Mouse (Mus musculus) left cerebral cortex, adult 2 months (tissue): ENCODE measurements at regions not wholly inside any gene's neighbourhood (a gene's known extent, or its start where the extent isn't known, plus 50 kb on each side); places are given as distances from the start of the nearest gene placed in this dataset.
A peak's percentile ranks its signal among the peaks of the same experiment; 100 is the strongest.

ENCODE experiments used
- DNase-seq, 2 experiments: peaks; one replicate each; pipeline ENCODE4 v3.0.0; 2021 to 2022; ENCODE audit warnings: low spot score in 2 of 2, mixed read lengths in 1 of 2; ENCODE audit errors: extremely low spot score in 1 of 2
- H3K27ac ChIP-seq: fragments of 200-600 bp; 2 replicates; pipeline ENCODE4 v1.8.1; 2022
- H3K4me3 ChIP-seq: fragments of 200-600 bp; 2 replicates; pipeline ENCODE4 v1.8.1; 2022
- CTCF ChIP-seq: fragments of 200-600 bp; IDR thresholded peaks from 2 replicates; pipeline ENCODE4 v1.8.1; 2022; ENCODE audit warnings: antibody characterized with exemption, mild to moderate bottlenecking, moderate library complexity
- intact Hi-C: fragments of 180-260 bp; cut with DNase I; formaldehyde crosslinking; loops from one replicate; pipeline ENCODE4 v1.15.1; 2025

DNA sequence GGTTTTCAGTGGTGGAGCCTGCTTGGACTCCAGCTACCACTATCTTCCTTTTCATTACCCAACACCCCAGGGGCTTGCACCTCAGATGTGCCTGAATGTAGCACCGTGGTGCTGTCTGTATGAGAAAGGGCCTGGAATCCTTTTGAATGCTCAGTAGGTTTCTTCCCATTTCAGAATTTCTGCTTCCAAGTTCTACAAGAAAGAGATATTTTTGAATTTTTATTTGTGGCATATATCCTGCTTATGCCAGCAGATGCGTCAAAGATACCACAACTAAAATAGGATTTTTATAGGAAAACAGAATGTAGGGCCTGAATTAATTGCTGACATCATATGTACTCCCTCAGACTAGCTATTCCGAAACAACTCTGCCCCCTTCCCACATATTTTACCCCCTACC lies 2286.9 kb upstream of the Gm7489 start:
- no peak for DNase-seq
- peak overlapping the region; percentile 57 for H3K27ac ChIP-seq
- no peak for TF ChIP-seq CTCF
- H3K4me3 ChIP-seq, result no peak overlapping the region
- intact Hi-C loops, result loop anchor here (5.0 kb wide), 2 partner anchors 126 to 206 kb away; no protein-coding TSS in a partner anchor

DNA sequence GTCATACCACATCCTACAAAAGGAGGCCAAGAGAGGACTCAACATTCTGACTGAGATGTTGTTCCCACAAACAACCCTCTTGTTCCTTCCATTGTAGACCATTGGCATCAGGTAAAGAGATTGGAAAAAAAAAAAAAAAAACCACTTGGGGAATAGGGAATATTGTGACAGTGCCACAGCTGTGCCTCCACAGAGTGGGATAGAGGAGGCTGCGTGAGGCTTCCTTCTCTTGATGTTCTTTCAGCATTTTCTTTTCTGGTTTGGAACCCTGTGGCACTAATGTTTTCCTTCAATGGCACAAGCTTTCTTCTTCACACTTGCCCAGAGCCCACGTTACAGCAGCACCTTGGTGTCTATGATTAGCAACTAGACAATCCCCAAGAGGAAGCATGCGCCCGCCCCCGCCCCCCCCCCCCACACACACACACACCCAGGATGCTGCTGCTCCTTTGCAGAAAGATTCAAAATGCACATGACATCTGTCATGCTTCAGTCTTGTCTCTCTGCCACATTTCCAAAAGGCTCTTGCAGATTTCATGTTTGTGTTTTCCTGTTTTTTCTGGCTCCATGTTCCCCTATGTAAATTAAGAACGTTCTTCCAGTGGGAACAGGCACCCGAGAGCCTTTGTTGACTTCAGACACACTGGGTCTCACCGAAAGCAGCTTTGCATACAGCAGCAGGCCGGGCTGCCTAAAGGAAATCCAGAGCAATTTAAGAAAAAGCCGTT lies 2283.4 kb upstream of the Gm7489 start:
- intact Hi-C loops, result loop anchor here (5.0 kb wide), 1 partner anchor 394 kb away; no protein-coding TSS in a partner anchor
- DNase-seq, result no peak
- Histone ChIP-seq H3K27ac (no peak overlapping the region), H3K4me3 (no peak overlapping the region)
- no peak for TF ChIP-seq CTCF

DNA sequence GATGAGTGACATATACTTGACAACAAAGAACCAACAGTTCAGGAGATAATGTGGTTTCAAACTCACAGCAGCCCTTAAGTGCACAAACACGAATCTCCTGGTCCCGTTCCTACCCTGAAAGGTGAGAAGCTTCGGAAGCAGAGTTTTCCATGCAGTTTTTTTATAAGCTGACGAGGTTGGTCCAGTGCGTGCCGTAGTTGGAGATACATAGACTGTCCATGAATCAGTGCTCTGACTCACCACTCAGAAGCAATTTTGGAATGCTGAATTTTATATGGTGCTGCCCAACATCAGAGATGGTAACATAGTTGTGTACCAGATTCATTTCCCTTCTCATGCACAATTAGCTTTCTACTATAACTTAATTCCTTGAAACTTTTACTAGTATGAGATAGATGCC lies 2263.3 kb upstream of the Gm7489 start:
- no peak for DNase-seq
- TF ChIP-seq CTCF, result no peak
- intact Hi-C loops, result no loop called here

DNA sequence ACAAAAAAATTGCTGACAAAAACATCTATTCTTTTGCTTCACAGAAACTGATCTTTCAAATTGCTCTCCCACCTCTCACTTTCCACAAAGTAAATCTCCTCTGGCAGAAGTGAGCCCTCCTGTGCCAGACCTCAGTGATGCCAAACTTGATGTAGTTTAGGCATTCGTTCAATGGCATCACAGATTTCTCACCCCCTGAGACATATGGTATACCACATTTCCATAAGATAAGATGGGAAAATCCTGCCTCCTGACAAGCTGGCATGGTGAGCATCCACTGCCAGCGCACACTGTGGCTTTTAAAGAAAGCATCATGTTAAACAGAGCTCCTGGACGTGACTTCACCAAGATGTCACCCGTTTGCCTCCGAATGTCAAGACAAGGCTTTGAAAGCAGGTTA lies 2257.2 kb upstream of the Gm7489 start:
- no peak for DNase-seq
- Histone ChIP-seq H3K4me3 (no peak overlapping the region), H3K27ac (no peak overlapping the region)
- TF ChIP-seq CTCF, result no peak
- intact Hi-C loops, result no loop called here

More for the DNA sequence above, 2263.3 kb upstream of the Gm7489 start:
- no peak overlapping the region for H3K4me3 ChIP-seq
- H3K27ac ChIP-seq, result no peak overlapping the region

DNA sequence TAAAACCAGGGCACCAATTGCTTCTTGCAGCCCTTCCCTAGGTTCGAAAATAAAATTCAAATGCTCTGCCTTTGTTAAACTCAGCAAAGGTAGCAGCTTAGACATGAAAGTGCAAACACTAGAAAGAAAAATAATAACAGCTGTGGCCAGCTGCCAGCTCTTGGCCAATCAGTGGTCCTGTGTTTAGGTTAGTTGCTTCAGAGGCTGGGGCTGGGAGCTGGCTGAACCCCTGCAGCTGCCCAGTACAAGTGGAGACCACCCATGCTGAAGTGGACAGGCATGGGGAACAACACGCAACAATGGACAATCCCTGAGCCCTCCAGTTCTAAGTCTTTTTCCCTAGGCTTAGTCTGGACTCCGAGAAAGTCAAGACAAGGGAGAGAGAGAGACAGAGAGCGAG lies 2256.2 kb upstream of the Gm7489 start:
- no peak for TF ChIP-seq CTCF
- Histone ChIP-seq H3K27ac (no peak overlapping the region), H3K4me3 (no peak overlapping the region)
- no peak for DNase-seq
- intact Hi-C loops, result no loop called here

DNA sequence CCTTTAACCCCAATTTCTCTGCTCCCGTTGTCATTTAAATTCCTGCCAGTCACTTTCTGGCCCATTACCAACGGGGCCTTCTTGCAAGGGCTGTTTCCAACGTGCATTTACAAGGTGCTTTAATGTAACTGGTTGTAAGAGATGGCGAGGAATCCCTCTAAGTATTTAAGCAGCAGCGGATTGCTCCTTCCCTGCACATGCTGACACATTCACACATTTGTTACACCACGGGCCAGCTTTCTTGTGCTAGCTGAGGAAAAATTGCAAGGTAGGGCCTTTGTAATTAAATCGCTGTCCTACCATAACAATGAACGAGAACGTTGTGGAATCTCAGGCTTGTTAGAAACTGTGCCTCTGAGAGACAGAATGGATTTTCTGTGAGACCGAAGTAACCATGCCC lies 2252.8 kb upstream of the Gm7489 start:
- Histone ChIP-seq H3K4me3 (no peak overlapping the region), H3K27ac (no peak overlapping the region)
- TF ChIP-seq CTCF, result no peak
- intact Hi-C loops, result loop anchor here (5.0 kb wide), 1 partner anchor 160 kb away; no protein-coding TSS in a partner anchor
- no peak for DNase-seq

DNA sequence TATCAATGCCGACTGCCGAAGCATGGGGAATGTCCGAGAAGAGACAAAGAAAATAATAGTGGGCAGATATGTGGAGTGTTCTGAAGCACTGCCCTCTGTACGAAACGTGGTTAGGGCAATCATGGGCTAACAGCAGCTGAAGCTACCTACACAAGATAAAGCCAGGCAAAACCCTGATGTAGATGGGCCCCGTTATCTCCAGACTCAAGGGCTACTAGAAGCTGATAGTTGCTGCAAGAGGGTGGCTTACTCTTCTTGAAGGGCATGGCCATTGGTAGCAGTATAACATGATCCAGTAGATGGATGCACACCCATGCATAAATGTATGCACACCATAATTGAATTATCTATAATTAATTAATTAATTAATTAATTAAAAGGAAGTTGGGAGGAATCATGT lies 2251.6 kb upstream of the Gm7489 start:
- Histone ChIP-seq H3K4me3 (no peak overlapping the region), H3K27ac (no peak overlapping the region)
- no peak for DNase-seq
- TF ChIP-seq CTCF, result no peak
- intact Hi-C loops, result loop anchor here (5.0 kb wide), 1 partner anchor 161 kb away; no protein-coding TSS in a partner anchor

DNA sequence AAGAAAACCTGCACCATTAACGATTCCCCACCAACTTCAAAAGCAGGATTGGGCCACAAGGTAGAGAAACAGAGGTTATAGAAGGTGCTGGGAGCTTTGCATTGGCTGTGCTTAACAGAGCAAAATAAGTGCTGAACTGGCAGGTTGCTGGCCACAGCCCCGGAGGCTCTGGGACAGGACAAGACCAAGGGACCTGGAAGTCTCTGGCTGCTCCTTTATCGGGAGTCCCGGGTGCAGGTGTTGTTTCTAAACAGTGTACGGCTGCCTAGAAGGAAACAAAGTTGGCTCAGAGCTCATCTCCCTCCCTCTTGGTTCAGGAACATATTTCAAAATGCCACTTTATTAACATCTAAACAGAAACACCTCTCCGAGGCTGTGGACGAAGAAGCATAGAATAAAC lies 2250.0 kb upstream of the Gm7489 start:
- H3K4me3 ChIP-seq, result no peak overlapping the region; the same call in 1 of the 2 replicates
- no peak for TF ChIP-seq CTCF
- intact Hi-C loops, result loop anchor here (5.0 kb wide), 1 partner anchor 162 kb away; no protein-coding TSS in a partner anchor
- DNase-seq, result no peak
- H3K27ac ChIP-seq, result no peak overlapping the region

DNA sequence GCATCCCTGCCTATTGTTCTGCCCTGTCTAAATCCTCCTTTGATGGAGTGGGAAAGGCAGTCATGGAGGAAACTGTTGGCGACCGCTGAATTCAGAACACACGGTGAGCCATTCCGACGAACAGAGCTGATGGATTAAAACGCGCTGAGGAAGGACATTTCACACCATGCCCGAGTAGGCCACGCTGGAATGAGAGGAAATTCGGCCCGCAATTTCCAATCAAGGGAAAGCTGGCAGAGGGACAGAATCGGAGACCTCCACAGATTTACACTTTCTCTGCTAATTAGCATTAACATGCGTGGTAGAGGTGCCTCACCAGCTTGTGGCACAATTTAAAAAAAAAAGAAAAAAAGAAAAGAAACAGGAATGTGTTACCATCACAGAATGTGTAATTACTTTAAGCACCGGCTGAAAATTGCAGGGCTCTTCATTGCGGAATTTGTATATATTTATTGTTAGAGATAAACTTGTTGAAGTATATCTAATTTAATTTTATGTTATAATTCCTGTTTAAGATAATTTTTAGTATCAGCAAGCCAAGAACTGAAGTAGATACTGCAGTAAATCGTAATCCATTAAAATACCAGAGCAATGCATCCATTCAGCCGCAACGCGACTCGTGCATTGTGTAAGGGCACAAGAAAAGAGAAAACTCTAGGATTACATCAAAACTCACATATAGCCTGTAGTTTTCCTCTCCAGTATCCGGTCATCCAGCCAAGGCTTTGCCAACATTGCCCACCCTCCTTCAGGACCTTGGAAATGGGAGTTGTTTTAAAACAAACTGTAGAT lies 2249.4 kb upstream of the Gm7489 start:
- intact Hi-C loops, result no loop called here
- no peak for DNase-seq
- Histone ChIP-seq H3K27ac (no peak overlapping the region), H3K4me3 (no peak overlapping the region; the same call in 1 of the 2 replicates)
- no peak for TF ChIP-seq CTCF

DNA sequence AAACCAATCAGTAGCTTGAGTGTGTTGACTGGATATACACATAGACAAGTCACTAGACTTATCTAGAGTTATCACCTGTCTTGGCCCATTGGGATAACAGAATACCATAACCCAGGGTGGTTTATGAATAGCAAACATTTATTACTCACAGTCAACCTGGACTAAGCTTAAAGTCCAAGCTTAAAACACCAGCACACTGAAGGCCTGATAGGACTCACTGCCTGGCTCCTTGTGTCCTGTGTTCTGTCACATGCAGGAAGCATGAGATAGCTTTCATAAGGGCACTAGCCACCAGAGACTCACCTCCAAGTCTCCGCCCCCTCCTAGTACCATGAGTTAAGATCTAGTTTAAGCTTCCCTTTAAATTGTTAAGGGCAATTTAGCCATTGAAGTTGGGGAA lies 2247.1 kb upstream of the Gm7489 start:
- intact Hi-C loops, result no loop called here
- TF ChIP-seq CTCF, result no peak
- Histone ChIP-seq H3K4me3 (no peak overlapping the region), H3K27ac (no peak overlapping the region)
- no peak for DNase-seq

DNA sequence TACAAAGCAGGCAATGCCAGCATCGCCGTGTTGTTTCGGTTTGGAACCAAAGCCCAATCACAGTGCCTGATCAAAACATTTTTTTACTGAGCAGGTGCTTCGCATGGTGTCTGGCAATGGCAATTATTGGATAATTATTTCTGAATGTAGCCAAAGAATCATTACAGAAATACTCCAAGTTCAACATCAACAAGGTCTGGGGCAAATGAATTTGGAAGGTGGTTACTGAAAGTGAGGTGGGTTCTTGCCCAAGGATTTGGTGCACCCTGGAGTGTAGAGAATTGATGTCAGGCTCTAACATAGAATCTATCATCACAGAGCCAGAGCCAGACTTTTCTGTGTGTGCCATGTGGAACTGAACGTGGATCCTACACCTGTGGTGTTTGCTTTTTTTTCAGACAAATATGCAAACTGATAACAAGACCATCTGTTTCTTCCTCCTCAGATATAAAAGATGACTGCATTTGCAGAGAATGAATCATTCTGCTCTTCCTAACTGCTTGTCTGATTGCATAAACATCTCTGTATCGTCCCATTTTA lies 2240.9 kb upstream of the Gm7489 start:
- intact Hi-C loops, result loop anchor here (10.0 kb wide), 1 partner anchor 249 kb away; no protein-coding TSS in a partner anchor
- DNase-seq, result no peak
- no peak overlapping the region for H3K4me3 ChIP-seq
- TF ChIP-seq CTCF, result no peak
- no peak overlapping the region for H3K27ac ChIP-seq

DNA sequence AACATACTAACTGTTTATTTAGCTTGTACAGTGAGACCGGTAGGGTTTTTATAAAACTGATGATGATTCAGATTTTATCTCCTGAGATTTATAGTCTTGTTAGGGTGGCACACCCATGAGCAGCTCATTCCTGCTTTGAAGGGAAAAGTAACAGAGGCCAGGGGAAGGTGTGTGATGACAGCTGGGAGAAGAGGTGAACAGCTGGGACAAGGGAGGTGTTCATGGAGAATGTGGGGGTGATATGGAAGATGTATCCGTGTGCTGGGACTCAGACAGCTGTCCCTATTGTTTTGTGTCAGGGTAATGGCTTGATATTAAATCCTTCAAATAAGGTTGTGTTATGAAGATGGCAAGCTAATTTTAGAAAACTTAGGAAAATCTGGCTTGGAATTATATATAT lies 2238.4 kb upstream of the Gm7489 start:
- TF ChIP-seq CTCF, result no peak
- Histone ChIP-seq H3K4me3 (no peak overlapping the region), H3K27ac (no peak overlapping the region)
- intact Hi-C loops, result loop anchor here (10.0 kb wide), 1 partner anchor 252 kb away; no protein-coding TSS in a partner anchor
- DNase-seq, result no peak
